Mouse (Mus musculus) lung, adult 2 months (tissue): Measurements from ENCODE around the gene Zfp62. TPM values are rescaled to one million over a fixed set of nuclear protein-coding genes. Genes with fewer than 3 reads are reported as not detected.
A peak's percentile ranks its signal among the peaks of the same experiment; 100 is the strongest.
"Not testable (repeated sequence)": the region's sequence is repeated elsewhere in the genome, so short reads cannot be mapped to it uniquely, and the experiment has no call there.

Experiments used
- DNase-seq: peaks from one replicate; pipeline ENCODE4 v3.0.0; 2022
- H3K4me1 ChIP-seq: fragments of 200-500 bp; 2 replicates; pipeline ENCODE4 v1.6.1; 2011; ENCODE audit warnings: low read length; ENCODE audit not compliant: control insufficient read depth, insufficient read depth
- H3K4me3 ChIP-seq: fragments of 200-500 bp; replicated peaks from 2 replicates; pipeline ENCODE3; 2011; ENCODE audit warnings: low read depth, mild to moderate bottlenecking, control low read depth, low read length; ENCODE audit errors: extremely low read depth
- CTCF ChIP-seq: fragments of 200-500 bp; IDR thresholded peaks from 2 replicates; pipeline ENCODE4 v1.5.1; 2011; ENCODE audit warnings: mild to moderate bottlenecking, low read length, control low read depth; ENCODE audit not compliant: insufficient read depth
- POLR2A ChIP-seq: fragments of 200-500 bp; IDR thresholded peaks from 2 replicates; pipeline ENCODE4 v1.6.1; 2011; ENCODE audit warnings: low read depth, mild to moderate bottlenecking, control low read depth, low read length, borderline replicate concordance; ENCODE audit errors: extremely low read depth
- WGBS: fragments of 180-500 bp; shearing (Covaris S2); methylation state at CpG from one replicate; pipeline ENCODE4 v1.1.7; 2018; 5-methylcytosine and 5-hydroxymethylcytosine counted together
- polyA plus RNA-seq: library from polyadenylated mRNA; depleted of rRNA; stranded (reverse); fragments of >200 nt; gene quantifications from 2 replicates; pipeline ENCODE4 v1.2.3, GENCODE M21; 2012; rRNA removed

The Zfp62 gene
- polyA plus RNA-seq = 1.5 and 3.0 TPM in 2 replicates

- TF ChIP-seq CTCF (no peak), POLR2A (peak; percentile 45; the same call in 1 of the 2 replicates)
- Histone ChIP-seq H3K4me3 (peak within 1 kb of the TSS; percentile 95), H3K4me1 (peaks cover 12% of the 10 kb centered on the region)
- under 1% methylated on average over 47 of the region's 47 CpGs for WGBS
- DNase-seq = peak; percentile 91
These were observed at the start of gene Zfp62 for GRCm38 (mm10) chr11:49203129-49203768. Zfp62 (plus strand) TSS chr11:49203292.

DNA sequence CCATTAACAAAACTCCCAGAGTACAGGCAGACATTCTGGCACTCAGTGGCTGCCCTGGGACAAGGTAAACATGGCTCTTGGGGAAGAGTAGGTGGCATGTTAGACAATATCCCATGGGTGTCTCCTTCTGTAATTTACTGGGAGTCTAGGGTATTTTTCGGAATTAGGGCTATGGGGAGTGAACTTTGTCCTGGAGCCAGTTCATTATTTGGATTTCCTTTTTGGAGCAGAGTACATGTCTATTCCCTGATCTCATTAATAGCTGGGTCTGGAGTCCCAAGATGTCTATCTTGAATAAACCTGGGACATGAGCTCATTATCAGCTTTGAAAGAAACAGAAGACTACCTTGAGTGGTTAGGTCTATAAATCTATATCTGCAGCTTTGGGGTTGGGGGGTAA lies 49.0 kb upstream of the Zfp62 start, which contains the start of gene Olfr1394:
TSS of gene Olfr1394 (plus strand) at position 301 of the 400 bp plus-strand sequence.
- Histone ChIP-seq H3K4me1 (no peaks in the 10 kb centered on the region), H3K4me3 (no peak within 1 kb of the TSS)
- DNase-seq = no peak
- WGBS = 77% methylated on average over 1 of the region's 1 CpGs
- no peak for TF ChIP-seq POLR2A
- no peak for TF ChIP-seq CTCF

- DNase-seq = no peak
- TF ChIP-seq CTCF (no peak), POLR2A (no peak)
- H3K4me1 ChIP-seq = no peaks in the 10 kb centered on the region
- 68% methylated on average over 2 of the region's 2 CpGs for WGBS
- no peak overlapping the region for H3K4me3 ChIP-seq
These were observed 46.0 kb upstream of the Zfp62 start for GRCm38 (mm10) chr11:49156821-49157814.

GRCm38 (mm10) chr11:49168839-49169611 lies 34.1 kb upstream of the Zfp62 start:
- TF ChIP-seq CTCF (no peak), POLR2A (no peak)
- Histone ChIP-seq H3K4me3 (no peak overlapping the region), H3K4me1 (no peaks in the 10 kb centered on the region; the same call in 1 of the 2 replicates)
- WGBS = 11% methylated on average over 50 of the region's 50 CpGs
- no peak for DNase-seq

DNA sequence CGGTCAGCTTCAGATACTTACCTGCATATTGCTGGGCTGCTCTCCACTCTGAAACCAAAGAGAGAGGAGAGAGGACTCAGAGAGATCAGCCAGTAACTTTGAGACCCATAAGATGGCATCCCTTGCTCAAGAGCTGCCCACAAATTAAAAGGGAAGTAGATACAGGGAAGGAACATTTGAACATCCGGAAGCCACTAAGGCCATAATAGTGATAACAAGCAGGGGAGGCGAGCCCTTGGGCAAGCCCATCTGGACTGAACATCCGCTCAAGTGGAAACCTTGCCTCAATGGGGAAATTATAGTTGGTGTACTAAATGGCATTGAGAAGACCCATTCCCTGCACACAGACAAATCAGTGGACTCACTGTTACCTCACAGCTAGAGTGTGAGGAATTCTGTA lies 32.5 kb upstream of the Zfp62 start:
- WGBS = 87% methylated on average over 4 of the region's 4 CpGs
- Histone ChIP-seq H3K4me3 (no peak overlapping the region), H3K4me1 (no peaks in the 10 kb centered on the region; the same call in 1 of the 2 replicates)
- no peak for DNase-seq
- TF ChIP-seq CTCF (no peak), POLR2A (no peak)

- no peak for DNase-seq
- H3K4me3 ChIP-seq = no peak overlapping the region
- WGBS = 80% methylated on average over 8 of the region's 8 CpGs
These were observed 27.7 kb upstream of the Zfp62 start for GRCm38 (mm10) chr11:49175345-49175744.

DNA sequence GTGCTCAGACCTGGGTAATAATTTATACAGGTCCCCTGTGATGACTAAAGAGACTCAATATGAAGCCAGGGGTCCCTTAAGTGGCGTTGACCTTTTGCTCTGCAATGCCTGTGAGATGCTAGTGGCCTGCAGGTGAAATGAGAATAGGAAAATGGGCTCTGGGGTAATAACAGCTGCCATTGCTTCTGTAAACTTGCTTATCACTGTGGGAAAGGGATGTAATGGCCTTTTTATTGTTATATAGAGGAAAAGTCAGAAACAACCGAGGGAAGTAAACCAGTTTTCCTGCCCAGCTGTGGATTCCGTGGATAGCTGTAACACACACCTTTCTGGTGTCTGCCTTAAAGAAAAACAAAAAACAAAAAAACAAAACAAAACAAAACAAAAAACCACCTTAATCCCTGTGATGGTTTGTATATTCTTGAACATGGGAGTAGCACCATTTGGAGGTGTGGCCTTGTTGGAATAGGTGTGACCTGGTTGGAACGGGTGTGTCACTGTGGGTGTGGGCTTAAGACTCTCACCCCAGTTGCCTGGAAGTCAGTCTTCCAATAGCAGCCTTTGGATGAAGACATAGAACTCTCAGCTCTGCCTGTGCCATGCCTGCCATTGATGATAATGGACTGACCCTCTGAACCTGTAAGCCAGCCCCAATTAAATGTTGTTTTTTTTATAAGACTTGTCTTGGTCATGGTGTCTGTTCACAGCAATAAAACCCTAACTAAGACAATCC lies 26.9 kb upstream of the Zfp62 start:
- not testable (repeated sequence) for H3K4me1 ChIP-seq, H3K4me3 ChIP-seq, DNase-seq
- 69% methylated on average over 4 of the region's 4 CpGs for WGBS

More at GRCm38 (mm10) chr11:49175345-49175744, 27.7 kb upstream of the Zfp62 start:
- H3K4me1 ChIP-seq = no peaks in the 10 kb centered on the region; the same call in 1 of the 2 replicates
- TF ChIP-seq POLR2A (no peak), CTCF (no peak)

GRCm38 (mm10) chr11:49183172-49183571 lies 19.9 kb upstream of the Zfp62 start:
- TF ChIP-seq CTCF (no peak), POLR2A (no peak)
- Histone ChIP-seq H3K4me1 (no peaks in the 10 kb centered on the region), H3K4me3 (no peak overlapping the region)
- no peak for DNase-seq
- WGBS = 55% methylated on average over 1 of the region's 1 CpGs

DNA sequence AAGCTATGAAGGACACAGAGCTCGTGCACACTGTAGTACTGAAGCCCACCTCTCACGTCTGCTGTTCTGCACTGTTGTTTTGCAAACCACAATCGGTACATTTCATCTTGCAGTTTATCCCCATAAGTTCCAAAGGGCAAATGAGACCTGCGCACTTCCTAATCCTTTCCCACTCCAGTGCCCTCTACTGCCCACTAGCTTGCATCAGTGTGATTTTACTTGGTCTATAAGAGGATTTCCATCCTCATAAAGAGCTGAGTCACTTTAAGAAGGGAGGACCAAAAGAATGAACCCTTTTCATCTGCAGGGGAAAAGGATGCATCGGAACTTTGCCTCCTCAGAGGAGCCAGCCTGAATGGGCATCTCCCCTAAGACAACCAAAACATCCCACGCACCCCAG lies 16.6 kb upstream of the Zfp62 start:
- WGBS = 76% methylated on average over 6 of the region's 6 CpGs
- TF ChIP-seq CTCF (no peak), POLR2A (no peak)
- H3K4me1 ChIP-seq = no peaks in the 10 kb centered on the region
- H3K4me3 ChIP-seq = no peak overlapping the region
- DNase-seq = no peak
